Comparison of ENCODE assay signal across 24 mouse cellular contexts in the genomic region with DNA sequence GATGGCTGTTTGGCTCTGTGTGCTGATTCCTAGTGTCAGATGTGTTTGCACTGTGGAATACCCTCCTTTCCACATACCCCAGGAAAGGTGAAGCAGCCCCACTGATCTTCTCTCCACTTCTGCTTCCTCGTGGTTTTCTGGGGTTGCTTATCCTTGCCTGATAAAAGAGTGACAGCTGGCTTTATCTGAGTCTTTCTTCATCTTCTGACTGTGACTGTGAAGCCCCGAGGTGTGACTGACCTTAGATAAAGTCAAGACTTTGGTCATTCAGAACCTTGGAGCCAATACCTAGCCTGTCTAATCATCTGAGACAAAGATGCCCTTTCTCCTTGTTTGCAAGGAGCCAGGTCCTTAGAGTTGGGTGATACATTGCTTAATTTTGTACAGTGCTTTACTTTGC.
A peak's percentile ranks its signal among the peaks of the same experiment; 100 is the strongest.
DNase-seq lines count a peak whose midpoint lies in the region; ATAC-seq and TF ChIP-seq lines count a peak whose summit lies in the region.
"Had no signal": no experiment of that assay in that cellular context is flagged by ENCODE, and none has a peak within 500 bp of the region (broad histone marks: within the 10 kb centered on the region; RNA-seq: fewer than 3 reads in every experiment).

No protein-coding gene starts in this region.

- in situ Hi-C loops in CH12.LX (cut with MboI; ENCODE audit: low pct_ligation_motif_present, low pct_unique_long_range_greater_than_20kb, low sequenced_read_pairs) = no loop called here

- TF ChIP-seq RAD21 in CH12.LX (IDR thresholded peaks at IDR 0.05; ENCODE audit: low read depth, low read length) = no peak

- H3K36me3 ChIP-seq in liver, embryonic 11.5 days (ENCODE audit: control insufficient read depth, insufficient read depth, low read length) = no peaks in the 10 kb centered on the region
- H3K36me3 ChIP-seq in liver, embryonic 12.5 days = no peaks in the 10 kb centered on the region
- no peaks in the 10 kb centered on the region for H3K36me3 ChIP-seq in CH12.LX (replicated peaks in 1 of 2; ENCODE audit: control insufficient read depth in 1 of 2, insufficient read depth in 1 of 2, low read length in 1 of 2)
- H3K36me3 ChIP-seq in heart, embryonic 10.5 days = no peaks in the 10 kb centered on the region
- H3K36me3 ChIP-seq: embryonic facial prominence, embryonic 15.5 days; forebrain, embryonic 10.5 days; forebrain, embryonic 15.5 days; heart, embryonic 15.5 days had no signal

- dilution Hi-C loops in CH12.LX (cut with MboI; ENCODE audit: extremely low pct_ligation_motif_present, extremely low pct_unique_long_range_greater_than_20kb, low sequenced_read_pairs) = no loop called here

- 10% methylated on average over 2 of the region's 2 CpGs for WGBS in liver, embryonic 11.5 days
- 9% methylated on average over 2 of the region's 2 CpGs for WGBS in liver, embryonic 12.5 days (ENCODE audit: insufficient replicate concordance)
- 9% methylated on average over 2 of the region's 2 CpGs for WGBS in heart, embryonic 10.5 days

- no peaks in the 10 kb centered on the region for H3K9me3 ChIP-seq in liver, embryonic 11.5 days (ENCODE audit: control insufficient read depth, low read length)
- no peaks in the 10 kb centered on the region for H3K9me3 ChIP-seq in liver, embryonic 12.5 days (replicated peaks)
- H3K9me3 ChIP-seq in CH12.LX (replicated peaks; ENCODE audit: low read length) = no peaks in the 10 kb centered on the region
- H3K9me3 ChIP-seq in heart, embryonic 10.5 days = no peaks in the 10 kb centered on the region
- H3K9me3 ChIP-seq: embryonic facial prominence, embryonic 15.5 days; forebrain, embryonic 10.5 days; forebrain, embryonic 15.5 days; heart, embryonic 15.5 days; hindbrain, embryonic 13.5 days had no signal

- ATAC-seq in liver, embryonic 11.5 days (replicated peaks; ENCODE audit: low FRiP score) = 0 out of 2 replicates have a peak, but pooled peaks have one; percentile 34
- ATAC-seq in liver, embryonic 12.5 days = no peak
- ATAC-seq in common myeloid progenitor, adult 5-6 weeks (replicated peaks; ENCODE audit: low read depth, poor library complexity, severe bottlenecking) = peak; percentile 45
- ATAC-seq in megakaryocyte progenitor cell, adult 5-6 weeks (replicated peaks; ENCODE audit: poor library complexity) = peak; percentile 23; the same call in 1 of the 2 replicates
- ATAC-seq: activated CD4-positive, CD25-positive, alpha-beta regulatory T cell, adult 4 months; forebrain, embryonic 15.5 days; hindbrain, postnatal 0 days; Patski had no signal

- no peaks in the 10 kb centered on the region for H3K79me2 ChIP-seq in CH12.LX (replicated peaks; ENCODE audit: control insufficient read depth, extremely low read depth, insufficient read depth, poor library complexity, severe bottlenecking)

- no peak overlapping the region for H3K27ac ChIP-seq in liver, embryonic 11.5 days (ENCODE audit: low read depth, low read length)
- no peak overlapping the region for H3K27ac ChIP-seq in liver, embryonic 12.5 days
- no peak overlapping the region for H3K27ac ChIP-seq in CH12.LX (ENCODE audit: insufficient read depth, low read depth)
- no peak overlapping the region for H3K27ac ChIP-seq in heart, embryonic 10.5 days
- H3K27ac ChIP-seq: embryonic facial prominence, embryonic 15.5 days; forebrain, embryonic 10.5 days; forebrain, embryonic 15.5 days; heart, embryonic 15.5 days; hindbrain, embryonic 13.5 days; hindbrain, postnatal 0 days had no signal

- H3K4me1 ChIP-seq in liver, embryonic 11.5 days (replicated peaks; ENCODE audit: control insufficient read depth, insufficient read depth, low read length) = peaks cover 6% of the 10 kb centered on the region
- H3K4me1 ChIP-seq in liver, embryonic 12.5 days = peaks cover 22% of the 10 kb centered on the region
- peaks cover 27 to 58% of the 10 kb centered on the region in 2 experiments for H3K4me1 ChIP-seq in CH12.LX (ENCODE audit: control insufficient read depth in 1 of 2, insufficient read depth in 2 of 2)
- H3K4me1 ChIP-seq in heart, embryonic 10.5 days = peaks cover 22% of the 10 kb centered on the region

- no peak for TF ChIP-seq CTCF in CH12.LX (conservative IDR thresholded peaks at IDR 0.05 in 1 of 2, IDR thresholded peaks at IDR 0.05 in 1 of 2; ENCODE audit: low read depth in 2 of 2, low read length in 2 of 2)

- 0 out of 2 replicates have a peak, but pooled peaks have one; percentile 6 for TF ChIP-seq EP300 in CH12.LX (IDR thresholded peaks at IDR 0.05; ENCODE audit: low read length)

- no peak overlapping the region for H3K4me3 ChIP-seq in liver, embryonic 11.5 days (ENCODE audit: low read depth, low read length)
- no peak overlapping the region for H3K4me3 ChIP-seq in liver, embryonic 12.5 days
- no peak overlapping the region for H3K4me3 ChIP-seq in CH12.LX (replicated peaks in 1 of 3; ENCODE audit: low read depth in 2 of 3, low read length in 2 of 3, poor library complexity in 1 of 3)
- no peak overlapping the region for H3K4me3 ChIP-seq in heart, embryonic 10.5 days
- H3K4me3 ChIP-seq: embryonic facial prominence, embryonic 15.5 days; erythroblast, embryonic 14.5 days; forebrain, embryonic 10.5 days; forebrain, embryonic 15.5 days; heart, embryonic 15.5 days; hindbrain, embryonic 13.5 days had no signal

- H3K27me3 ChIP-seq in liver, embryonic 11.5 days (replicated peaks; ENCODE audit: control insufficient read depth, insufficient read depth, low read length) = no peaks in the 10 kb centered on the region
- no peaks in the 10 kb centered on the region for H3K27me3 ChIP-seq in liver, embryonic 12.5 days (replicated peaks)
- H3K27me3 ChIP-seq in CH12.LX (replicated peaks) = no peaks in the 10 kb centered on the region
- no peaks in the 10 kb centered on the region for H3K27me3 ChIP-seq in heart, embryonic 10.5 days (ENCODE audit: insufficient read depth, poor library complexity, severe bottlenecking)
- H3K27me3 ChIP-seq: embryonic facial prominence, embryonic 15.5 days; forebrain, embryonic 15.5 days; heart, embryonic 15.5 days; hindbrain, embryonic 13.5 days; Patski had no signal

- no peak overlapping the region for H3K4me2 ChIP-seq in liver, embryonic 11.5 days
- no peak overlapping the region for H3K4me2 ChIP-seq in liver, embryonic 12.5 days
- H3K4me2 ChIP-seq in CH12.LX (ENCODE audit: insufficient read depth, low read depth, poor library complexity, severe bottlenecking) = no peak overlapping the region
- H3K4me2 ChIP-seq: embryonic facial prominence, embryonic 15.5 days; forebrain, embryonic 15.5 days; heart, embryonic 11.5 days; heart, embryonic 15.5 days; hindbrain, embryonic 13.5 days had no signal

- H3K9ac ChIP-seq in liver, embryonic 11.5 days (ENCODE audit: low read depth, low read length) = no peak overlapping the region
- no peak overlapping the region for H3K9ac ChIP-seq in liver, embryonic 12.5 days
- no peak overlapping the region for H3K9ac ChIP-seq in CH12.LX (ENCODE audit: insufficient read depth, low read depth)
- H3K9ac ChIP-seq: embryonic facial prominence, embryonic 15.5 days; forebrain, embryonic 15.5 days; heart, embryonic 15.5 days; hindbrain, embryonic 13.5 days had no signal

- no peak for DNase-seq in liver, embryonic 11.5 days (ENCODE audit: low spot score)
- no peak for DNase-seq in CH12.LX (ENCODE audit: extremely low read depth)
- DNase-seq in heart, embryonic 10.5 days (ENCODE audit: low spot score) = no peak
- no peak for DNase-seq in testis, postnatal 10 days (ENCODE audit: low spot score)
- DNase-seq: adrenal gland, postnatal 14 days; cerebellum, adult 2 months; cerebellum, postnatal 10 days; embryo, embryonic 11 days; gastrocnemius, postnatal 36 days; heart, adult 18-20 months; heart, postnatal 14 days had no signal

- TF ChIP-seq POLR2A in CH12.LX (IDR thresholded peaks at IDR 0.05; ENCODE audit: low read depth, low read length) = no peak

TF ChIP-seq in CH12.LX, 34 proteins besides CTCF, POLR2A, EP300 and RAD21:
- no peak for TF ChIP-seq IRF4 (IDR thresholded peaks at IDR 0.05; ENCODE audit: low read depth, low read length)
- TF ChIP-seq JUN (IDR thresholded peaks at IDR 0.05; ENCODE audit: insufficient read depth, low read depth, low read length) = no peak
- no peak for TF ChIP-seq SIN3A (IDR thresholded peaks at IDR 0.05; ENCODE audit: low read length)
- no peak for TF ChIP-seq POLR2AphosphoS2 (IDR thresholded peaks at IDR 0.05; ENCODE audit: low read depth, low read length)
- no peak for TF ChIP-seq TCF12 (IDR thresholded peaks at IDR 0.05; ENCODE audit: low read depth, low read length)
- TF ChIP-seq USF2 (conservative IDR thresholded peaks at IDR 0.05; ENCODE audit: low read depth, low read length) = no peak
- TF ChIP-seq MAZ (IDR thresholded peaks at IDR 0.05; ENCODE audit: low read depth, low read length) = no peak
- no peak for TF ChIP-seq RCOR1 (conservative IDR thresholded peaks at IDR 0.05; ENCODE audit: low read depth, low read length)
- TF ChIP-seq CHD1 (IDR thresholded peaks at IDR 0.05; ENCODE audit: low read depth, low read length) = no peak
- TF ChIP-seq TBP (conservative IDR thresholded peaks at IDR 0.05; ENCODE audit: low read depth, low read length) = no peak
- no peak for TF ChIP-seq MEF2A (IDR thresholded peaks at IDR 0.05; ENCODE audit: borderline replicate concordance, low read depth, low read length)
- no peak for TF ChIP-seq SMC3 (IDR thresholded peaks at IDR 0.05; ENCODE audit: low read depth, low read length)
- TF ChIP-seq MAFK (IDR thresholded peaks at IDR 0.05; ENCODE audit: insufficient replicate concordance, low read length) = no peak
- TF ChIP-seq ELF1 (IDR thresholded peaks at IDR 0.05; ENCODE audit: low read depth, low read length) = no peak
- no peak for TF ChIP-seq NRF1 (IDR thresholded peaks at IDR 0.05; ENCODE audit: low read depth, low read length)
- no peak for TF ChIP-seq ETS1 (conservative IDR thresholded peaks at IDR 0.05; ENCODE audit: low read depth, low read length)
